Mouse (Mus musculus): ENCODE measurements around the gene Dab1. TPM values are rescaled to one million over a fixed set of nuclear protein-coding genes. Genes with fewer than 3 reads are reported as not detected.

Dab1 gene
- polyA plus RNA-seq, 1 experiment from 2014 or later = 14.3 TPM

GRCm38 (mm10) chr4:104515681-104516080 lies 896.5 kb downstream of the Dab1 start:
- H3K4me2 ChIP-seq (replicated peaks) = no peak overlapping the region
- H3K36me3 ChIP-seq = no peaks in the 10 kb centered on the region
- no peak overlapping the region for H3K4me3 ChIP-seq (replicated peaks)
- no peaks in the 10 kb centered on the region for H3K9me3 ChIP-seq (replicated peaks)
- no peaks in the 10 kb centered on the region for H3K4me1 ChIP-seq
- 61% methylated on average over 5 of the region's 5 CpGs for WGBS
- H3K27me3 ChIP-seq = no peaks in the 10 kb centered on the region
- no peak for ATAC-seq (ENCODE audit: insufficient number of reproducible peaks, low FRiP score, low TSS enrichment, low read depth)
- H3K27ac ChIP-seq (replicated peaks) = no peak overlapping the region
- H3K9ac ChIP-seq = no peak overlapping the region

GRCm38 (mm10) chr4:104522324-104522723 lies 903.2 kb downstream of the Dab1 start:
- WGBS = 48% methylated on average over 8 of the region's 8 CpGs
- Histone ChIP-seq H3K36me3 (no peaks in the 10 kb centered on the region), H3K9me3 (replicated peaks) (no peaks in the 10 kb centered on the region), H3K27me3 (no peaks in the 10 kb centered on the region), H3K4me2 (replicated peaks) (no peak overlapping the region), H3K27ac (replicated peaks) (no peak overlapping the region), H3K4me1 (no peaks in the 10 kb centered on the region), H3K9ac (no peak overlapping the region), H3K4me3 (replicated peaks) (no peak overlapping the region)
- ATAC-seq (ENCODE audit: insufficient number of reproducible peaks, low FRiP score, low TSS enrichment, low read depth) = no peak

GRCm38 (mm10) chr4:104523776-104524175 lies 904.6 kb downstream of the Dab1 start:
- no peaks in the 10 kb centered on the region for H3K9me3 ChIP-seq (replicated peaks)
- no peaks in the 10 kb centered on the region for H3K27me3 ChIP-seq
- H3K36me3 ChIP-seq = no peaks in the 10 kb centered on the region
- 71% methylated on average over 7 of the region's 7 CpGs for WGBS
- H3K4me3 ChIP-seq (replicated peaks) = no peak overlapping the region
- H3K4me2 ChIP-seq (replicated peaks) = no peak overlapping the region
- no peaks in the 10 kb centered on the region for H3K4me1 ChIP-seq
- no peak for ATAC-seq (ENCODE audit: insufficient number of reproducible peaks, low FRiP score, low TSS enrichment, low read depth)
- no peak overlapping the region for H3K9ac ChIP-seq
- H3K27ac ChIP-seq (replicated peaks) = no peak overlapping the region

- no peak overlapping the region for H3K9ac ChIP-seq
- H3K4me1 ChIP-seq = no peaks in the 10 kb centered on the region
- 86% methylated on average over 4 of the region's 4 CpGs for WGBS
- no peak overlapping the region for H3K4me2 ChIP-seq (replicated peaks)
- H3K27me3 ChIP-seq = no peaks in the 10 kb centered on the region
- no peaks in the 10 kb centered on the region for H3K9me3 ChIP-seq (replicated peaks)
- no peak for ATAC-seq (ENCODE audit: insufficient number of reproducible peaks, low FRiP score, low TSS enrichment, low read depth)
- no peak overlapping the region for H3K27ac ChIP-seq (replicated peaks)
- no peak overlapping the region for H3K4me3 ChIP-seq (replicated peaks)
- H3K36me3 ChIP-seq = no peaks in the 10 kb centered on the region
These were observed 910.9 kb downstream of the Dab1 start for GRCm38 (mm10) chr4:104529905-104530646.

- ATAC-seq (ENCODE audit: insufficient number of reproducible peaks, low FRiP score, low TSS enrichment, low read depth) = no peak
- WGBS = 87% methylated on average over 4 of the region's 4 CpGs
These were observed 913.7 kb downstream of the Dab1 start for GRCm38 (mm10) chr4:104532846-104533245.

GRCm38 (mm10) chr4:104538420-104538819 lies 919.3 kb downstream of the Dab1 start:
- H3K36me3 ChIP-seq = no peaks in the 10 kb centered on the region
- no peak overlapping the region for H3K4me3 ChIP-seq (replicated peaks)
- no peak for ATAC-seq (ENCODE audit: insufficient number of reproducible peaks, low FRiP score, low TSS enrichment, low read depth)
- 79% methylated on average over 3 of the region's 3 CpGs for WGBS
- no peak overlapping the region for H3K4me2 ChIP-seq (replicated peaks)
- H3K9ac ChIP-seq = no peak overlapping the region
- no peak overlapping the region for H3K27ac ChIP-seq (replicated peaks)
- no peaks in the 10 kb centered on the region for H3K9me3 ChIP-seq (replicated peaks)
- no peaks in the 10 kb centered on the region for H3K4me1 ChIP-seq
- H3K27me3 ChIP-seq = no peaks in the 10 kb centered on the region

More at GRCm38 (mm10) chr4:104532846-104533245, 913.7 kb downstream of the Dab1 start:
- Histone ChIP-seq H3K36me3 (no peaks in the 10 kb centered on the region), H3K4me3 (replicated peaks) (no peak overlapping the region), H3K9me3 (replicated peaks) (no peaks in the 10 kb centered on the region), H3K9ac (no peak overlapping the region), H3K27ac (replicated peaks) (no peak overlapping the region), H3K27me3 (no peaks in the 10 kb centered on the region), H3K4me1 (no peaks in the 10 kb centered on the region), H3K4me2 (replicated peaks) (no peak overlapping the region)

- no peaks in the 10 kb centered on the region for H3K36me3 ChIP-seq
- WGBS = 72% methylated on average over 2 of the region's 2 CpGs
- no peaks in the 10 kb centered on the region for H3K9me3 ChIP-seq (replicated peaks)
These were observed 919.9 kb downstream of the Dab1 start for GRCm38 (mm10) chr4:104539047-104539446.

GRCm38 (mm10) chr4:104547091-104547490 lies 927.9 kb downstream of the Dab1 start:
- H3K9me3 ChIP-seq (replicated peaks) = no peaks in the 10 kb centered on the region

More at GRCm38 (mm10) chr4:104539047-104539446, 919.9 kb downstream of the Dab1 start:
- no peaks in the 10 kb centered on the region for H3K27me3 ChIP-seq
- no peak overlapping the region for H3K4me3 ChIP-seq (replicated peaks)
- no peak overlapping the region for H3K27ac ChIP-seq (replicated peaks)
- H3K4me1 ChIP-seq = no peaks in the 10 kb centered on the region
- no peak overlapping the region for H3K9ac ChIP-seq
- ATAC-seq (ENCODE audit: insufficient number of reproducible peaks, low FRiP score, low TSS enrichment, low read depth) = no peak
- no peak overlapping the region for H3K4me2 ChIP-seq (replicated peaks)

GRCm38 (mm10) chr4:104548287-104548686 lies 929.1 kb downstream of the Dab1 start:
- Histone ChIP-seq H3K4me1 (no peaks in the 10 kb centered on the region), H3K36me3 (no peaks in the 10 kb centered on the region), H3K4me2 (replicated peaks) (no peak overlapping the region), H3K4me3 (replicated peaks) (no peak overlapping the region), H3K9me3 (replicated peaks) (no peaks in the 10 kb centered on the region), H3K9ac (no peak overlapping the region), H3K27ac (replicated peaks) (no peak overlapping the region), H3K27me3 (no peaks in the 10 kb centered on the region)
- ATAC-seq (ENCODE audit: insufficient number of reproducible peaks, low FRiP score, low TSS enrichment, low read depth) = no peak
- WGBS = 95% methylated on average over 1 of the region's 1 CpGs

More at GRCm38 (mm10) chr4:104547091-104547490, 927.9 kb downstream of the Dab1 start:
- Histone ChIP-seq H3K27ac (replicated peaks) (no peak overlapping the region), H3K4me1 (no peaks in the 10 kb centered on the region), H3K9ac (no peak overlapping the region), H3K27me3 (no peaks in the 10 kb centered on the region), H3K4me3 (replicated peaks) (no peak overlapping the region), H3K4me2 (replicated peaks) (no peak overlapping the region), H3K36me3 (no peaks in the 10 kb centered on the region)
- 77% methylated on average over 5 of the region's 5 CpGs for WGBS
- ATAC-seq (ENCODE audit: insufficient number of reproducible peaks, low FRiP score, low TSS enrichment, low read depth) = no peak

GRCm38 (mm10) chr4:104550581-104551205 lies 931.5 kb downstream of the Dab1 start:
- H3K4me2 ChIP-seq (replicated peaks) = no peak overlapping the region
- no peak for ATAC-seq (ENCODE audit: insufficient number of reproducible peaks, low FRiP score, low TSS enrichment, low read depth)
- no peak overlapping the region for H3K27ac ChIP-seq (replicated peaks)
- no peak overlapping the region for H3K9ac ChIP-seq
- H3K4me3 ChIP-seq (replicated peaks) = no peak overlapping the region
- no peaks in the 10 kb centered on the region for H3K36me3 ChIP-seq
- H3K27me3 ChIP-seq = no peaks in the 10 kb centered on the region
- no peaks in the 10 kb centered on the region for H3K4me1 ChIP-seq
- WGBS = 46% methylated on average over 4 of the region's 4 CpGs
- H3K9me3 ChIP-seq (replicated peaks) = no peaks in the 10 kb centered on the region

GRCm38 (mm10) chr4:104551390-104552070 lies 932.4 kb downstream of the Dab1 start:
- Histone ChIP-seq H3K4me1 (no peaks in the 10 kb centered on the region), H3K9me3 (replicated peaks) (no peaks in the 10 kb centered on the region), H3K36me3 (no peaks in the 10 kb centered on the region), H3K27me3 (no peaks in the 10 kb centered on the region), H3K4me3 (replicated peaks) (no peak overlapping the region), H3K4me2 (replicated peaks) (no peak overlapping the region), H3K9ac (no peak overlapping the region), H3K27ac (replicated peaks) (no peak overlapping the region)
- WGBS = 79% methylated on average over 17 of the region's 17 CpGs
- no peak for ATAC-seq (ENCODE audit: insufficient number of reproducible peaks, low FRiP score, low TSS enrichment, low read depth)
